Mouse (Mus musculus) common myeloid progenitor, adult 5-6 weeks (primary cell): Measurements from ENCODE around the gene Tmx2. TPM values are rescaled to one million over a fixed set of nuclear protein-coding genes. Genes with fewer than 3 reads are reported as not detected.
"Not testable (repeated sequence)": the region's sequence is repeated elsewhere in the genome, so short reads cannot be mapped to it uniquely, and the experiment has no call there.

Experiments
- ATAC-seq: replicated peaks from 2 replicates; pipeline ENCODE4 v1.8.0; 2016; ENCODE audit warnings: low read depth, mild to moderate bottlenecking, moderate TSS enrichment, inconsistent platforms; ENCODE audit not compliant: poor library complexity, severe bottlenecking
- total RNA-seq: library from RNA; stranded (forward); fragments of 200-1000, 187-1606 nt; gene quantifications from 2 replicates; pipeline ENCODE4 v1.2.3, GENCODE M21; 2017

Gene Tmx2
- total RNA-seq, 1 experiment from 2014 or later = 44.1 TPM

- ATAC-seq = no peak
Measured at GRCm38 (mm10) chr2:84690050-84690449, 11.1 kb upstream of the Tmx2 start.

DNA sequence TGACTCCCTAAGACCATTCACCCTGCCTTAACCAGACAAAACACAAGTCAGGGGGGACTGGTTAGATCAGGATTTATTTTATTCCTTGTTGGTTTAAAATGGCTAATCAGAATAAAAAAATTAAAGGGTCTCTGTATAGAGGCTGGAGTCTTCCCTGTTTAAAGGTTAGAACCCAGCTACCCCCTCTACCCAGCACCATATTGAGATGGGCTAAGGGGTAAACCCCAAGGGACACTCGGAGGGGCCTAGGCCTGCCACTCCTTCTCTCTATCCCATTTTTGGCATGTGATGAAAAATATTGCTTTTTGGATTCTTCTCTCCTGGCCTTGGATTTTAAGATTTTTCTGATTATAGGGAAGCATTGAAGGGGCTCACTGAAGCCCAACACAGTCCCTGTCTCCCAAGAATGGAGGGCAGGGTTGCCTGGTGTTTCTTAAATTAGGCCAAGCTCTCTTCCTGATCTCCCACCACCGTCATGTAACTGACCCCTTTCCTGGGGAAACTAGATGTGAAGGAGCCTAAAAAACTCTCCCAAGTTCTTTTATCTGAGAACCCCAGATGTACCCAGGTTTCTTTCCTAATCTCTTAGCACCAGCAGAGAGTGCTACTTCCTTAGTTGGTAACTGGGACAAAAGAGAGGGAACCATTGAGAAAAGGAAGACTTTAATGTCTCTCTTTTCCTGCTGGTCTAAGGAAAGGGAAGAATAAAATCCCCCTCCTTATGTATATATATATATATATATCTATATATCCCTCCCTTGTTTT is 9.3 kb upstream of the Tmx2 start:
- no peak for ATAC-seq

DNA sequence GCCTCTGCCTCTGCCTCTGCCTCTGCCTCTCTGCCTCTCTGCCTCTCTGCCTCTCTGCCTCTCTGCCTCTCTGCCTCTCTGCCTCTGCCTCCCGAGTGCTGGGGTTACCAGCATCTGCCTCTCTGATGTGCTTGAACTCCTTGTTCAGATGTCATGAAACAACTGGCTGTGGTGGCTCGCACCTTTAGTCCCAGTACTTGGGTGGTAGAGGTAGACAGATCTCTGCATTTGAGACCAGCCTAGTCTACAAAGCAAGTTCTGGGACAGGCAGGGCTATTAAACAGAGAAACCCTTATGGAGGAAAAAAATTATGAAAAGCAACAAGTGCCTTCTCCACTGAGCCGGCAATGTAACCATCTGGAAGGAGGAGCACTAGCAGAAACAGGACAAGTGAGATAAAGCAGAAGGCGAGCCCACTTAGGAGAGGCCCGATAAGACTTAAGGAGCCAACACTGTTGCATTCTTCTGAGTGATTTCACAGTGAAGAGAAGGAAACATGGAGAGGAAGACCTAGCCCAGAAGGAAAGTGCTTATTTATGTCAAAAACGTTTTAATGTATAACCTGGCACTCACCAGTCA is 3.8 kb upstream of the Tmx2 start:
- ATAC-seq = no peak

DNA sequence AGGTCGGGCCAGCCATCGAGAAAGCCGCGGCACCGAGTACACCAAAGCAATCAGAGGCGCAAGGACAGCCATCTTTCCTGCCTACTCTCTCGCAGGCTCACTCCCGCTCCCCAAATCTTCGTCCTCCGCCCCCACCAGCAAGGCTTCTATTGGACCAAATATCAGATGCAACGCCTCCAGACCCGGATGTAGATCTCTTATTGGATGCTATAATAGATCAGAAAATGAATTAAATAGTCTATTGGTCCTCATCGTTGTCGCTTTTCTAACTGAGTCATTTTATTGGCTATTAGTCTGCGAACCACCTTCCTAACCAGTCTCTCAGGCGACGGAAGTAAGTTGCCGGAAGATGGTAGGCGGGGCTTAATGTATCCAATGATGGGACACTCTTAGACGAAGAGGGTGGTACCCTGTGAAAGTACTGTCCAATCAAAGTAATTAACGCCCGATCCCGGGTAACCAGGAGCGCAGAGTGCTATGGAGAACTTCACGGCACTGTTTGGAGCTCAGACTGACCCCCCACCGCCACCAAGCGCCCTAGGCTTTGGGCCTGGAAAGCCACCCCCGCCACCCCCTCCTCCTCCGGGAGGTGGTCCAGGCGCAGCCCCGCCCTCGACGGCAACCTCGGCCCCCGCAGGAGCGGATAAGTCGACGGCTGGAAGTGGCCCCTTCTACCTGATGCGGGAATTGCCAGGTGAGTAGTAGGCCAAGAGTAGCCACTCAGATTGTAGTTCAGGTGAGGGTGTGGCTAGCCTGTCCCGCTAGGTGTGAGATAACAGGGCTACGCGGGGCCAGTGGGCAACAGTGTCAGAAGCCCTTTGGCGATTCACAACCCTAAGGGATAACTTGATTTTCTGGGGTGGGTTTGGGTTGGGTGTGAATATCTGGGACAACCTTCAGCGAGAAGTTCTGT is 716 bp downstream of the Tmx2 start, which contains the start of the genes Gm28635 and Med19:
Gene Gm28635 (minus strand): TSS at position 74 of the 913 bp plus-strand sequence.
Gene Med19 (plus strand): TSS at position 435 of the 913 bp plus-strand sequence.
- peak; percentile 97 for ATAC-seq

- peak; percentile 45 for ATAC-seq
Measured at GRCm38 (mm10) chr2:84677270-84677967, 1.5 kb downstream of the Tmx2 start.

DNA sequence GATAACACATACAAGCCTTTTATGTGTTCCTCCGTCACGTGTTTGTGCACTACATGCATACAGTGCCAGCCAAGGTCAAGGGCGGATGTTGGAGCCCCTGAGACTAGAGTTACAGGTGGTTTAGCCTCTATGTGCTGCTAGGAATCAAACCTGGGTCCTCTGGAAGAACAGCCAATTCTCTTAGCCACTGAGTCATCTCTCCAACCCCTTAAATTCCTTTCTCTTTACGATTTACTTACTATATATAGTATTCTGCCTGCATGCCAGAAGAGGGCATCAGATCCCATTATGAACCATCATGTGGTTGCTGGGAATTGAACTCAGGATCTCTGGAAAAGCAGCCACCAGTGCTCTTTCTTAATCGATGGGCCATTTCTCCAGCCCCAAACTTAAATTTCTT is 7.4 kb downstream of the Tmx2 start:
- ATAC-seq = not testable (repeated sequence)

- peak; percentile 88 for ATAC-seq
Measured at GRCm38 (mm10) chr2:84670569-84670933, 8.4 kb downstream of the Tmx2 start, which contains the start of gene Selenoh. Gene Selenoh, minus strand, starts transcription at chr2:84670770.

DNA sequence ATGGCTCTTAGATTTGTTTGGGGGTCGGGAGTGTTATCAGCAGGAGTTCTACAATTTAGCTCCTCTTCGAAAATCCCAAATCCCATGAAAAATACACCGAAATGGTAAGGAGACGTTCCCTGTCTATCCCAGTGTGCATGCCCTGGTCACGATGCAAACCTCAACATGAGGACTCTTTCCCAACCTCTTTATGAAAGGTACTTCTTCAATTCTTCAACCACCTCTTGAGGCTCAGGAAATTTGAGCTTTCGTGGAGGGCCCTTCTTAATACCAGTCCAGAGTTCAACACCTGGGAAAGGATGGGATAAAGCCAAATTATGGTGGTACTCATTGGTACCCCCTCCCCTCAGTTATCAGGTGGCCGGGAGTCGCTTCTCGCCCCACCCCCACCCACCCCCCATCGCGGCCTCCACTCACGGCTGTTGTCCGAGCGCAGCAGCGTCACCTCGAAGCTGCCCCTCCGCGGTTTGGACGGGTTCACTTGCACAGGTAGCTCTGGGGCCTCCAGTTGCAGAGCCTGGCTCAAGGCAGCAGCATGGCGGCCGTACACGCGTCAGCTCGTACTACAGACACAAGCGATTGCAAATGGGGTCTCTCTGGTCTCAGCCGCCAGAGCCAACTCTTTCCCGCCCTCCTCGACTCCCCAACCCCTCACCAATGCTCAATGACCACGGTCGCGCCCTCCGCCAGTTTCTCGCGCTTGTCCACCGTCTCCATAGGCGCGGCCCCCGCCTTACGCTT is 8.9 kb downstream of the Tmx2 start:
- peak; percentile 40 for ATAC-seq

DNA sequence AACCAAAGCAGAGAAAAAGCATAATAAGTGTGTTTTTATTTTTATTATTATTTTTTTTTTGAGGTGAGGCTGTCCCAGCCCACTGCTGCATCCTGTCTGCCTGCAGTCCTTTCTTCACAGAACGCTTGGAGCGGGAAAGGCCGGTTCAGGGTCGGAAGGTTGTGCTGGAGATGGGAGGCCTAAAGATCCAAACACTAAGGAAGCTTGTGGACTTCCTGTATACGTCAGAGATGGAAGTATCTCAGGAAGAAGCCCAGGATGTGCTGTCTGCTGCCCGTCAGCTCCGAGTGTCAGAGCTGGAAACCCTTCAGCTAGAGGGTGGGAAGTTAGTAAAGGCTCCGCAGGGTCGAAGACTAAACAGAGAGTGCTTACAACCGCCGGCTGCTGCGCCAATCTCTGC is 12.9 kb downstream of the Tmx2 start:
- ATAC-seq = no peak

GRCm38 (mm10) chr2:84662866-84663265 is 16.1 kb downstream of the Tmx2 start:
- ATAC-seq = peak; percentile 77

GRCm38 (mm10) chr2:84660253-84660652 is 18.7 kb downstream of the Tmx2 start:
- ATAC-seq = peak; percentile 87

GRCm38 (mm10) chr2:84658806-84659205 is 20.1 kb downstream of the Tmx2 start, which contains the start of gene Btbd18:
Gene Btbd18, plus strand, starts transcription at chr2:84659079.
- no peak for ATAC-seq

- peak; percentile 76 for ATAC-seq
Measured at GRCm38 (mm10) chr2:84655864-84656263, 23.1 kb downstream of the Tmx2 start.

DNA sequence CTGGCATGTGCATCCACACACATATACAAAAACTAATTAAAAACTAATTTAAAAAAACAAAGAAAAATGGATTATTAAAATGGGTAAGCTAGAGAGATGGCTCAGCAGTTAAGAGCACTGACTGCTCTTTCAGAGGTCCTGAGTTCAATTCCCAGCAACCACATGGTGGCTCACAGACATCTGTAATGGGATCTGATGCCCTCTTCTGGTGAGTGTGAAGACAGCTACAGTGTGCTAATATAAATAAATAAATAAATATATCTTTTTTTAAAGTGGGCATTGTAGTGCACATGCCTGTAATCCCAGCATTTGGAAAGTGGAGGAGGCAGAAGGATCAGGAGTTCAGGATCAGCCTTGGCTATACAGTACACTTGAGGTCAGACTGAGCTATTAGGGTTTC is 25.6 kb downstream of the Tmx2 start:
- no peak for ATAC-seq

GRCm38 (mm10) chr2:84650464-84651195 is 28.3 kb downstream of the Tmx2 start, which contains the start of gene Ctnnd1:
Gene Ctnnd1, minus strand, starts transcription at chr2:84650765.
- ATAC-seq = peak; percentile 98

DNA sequence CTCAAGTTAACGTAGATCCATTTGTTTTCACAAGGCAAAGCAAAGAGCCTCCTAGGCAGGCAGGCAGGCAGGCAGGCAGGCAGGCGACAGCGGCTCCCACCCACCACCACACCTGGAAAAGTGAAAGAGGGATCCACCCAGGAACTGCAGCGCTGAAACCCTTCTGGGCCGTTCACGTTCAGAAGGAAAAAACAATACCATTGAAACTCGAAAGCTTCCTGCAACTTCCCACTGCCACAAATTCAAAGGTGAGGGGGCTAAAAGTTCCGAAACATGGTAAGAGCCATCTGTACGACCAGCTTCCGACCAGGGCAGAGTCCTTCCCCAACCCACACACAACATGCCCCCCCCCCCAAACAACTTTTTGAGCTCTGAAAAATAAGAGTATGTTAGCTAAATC is 29.3 kb downstream of the Tmx2 start:
- ATAC-seq = no peak

- ATAC-seq = no peak
Measured at GRCm38 (mm10) chr2:84648369-84648768, 30.6 kb downstream of the Tmx2 start.

GRCm38 (mm10) chr2:84647051-84647568 is 31.8 kb downstream of the Tmx2 start:
- no peak for ATAC-seq
